Mouse (Mus musculus): ENCODE results near the gene Eif3l. TPM values are rescaled to one million over a fixed set of nuclear protein-coding genes. Genes with fewer than 3 reads are reported as not detected.

The Eif3l gene
- polyA plus RNA-seq, 1 experiment from 2014 or later, result 265 TPM

GRCm38 (mm10) chr15:79123751-79124150 is 48.8 kb downstream of the Eif3l start:
- no peak for ATAC-seq (ENCODE audit: low FRiP score, low TSS enrichment)

GRCm38 (mm10) chr15:79124331-79124875 is 49.4 kb downstream of the Eif3l start:
- WGBS, result 83% methylated on average over 10 of the region's 10 CpGs
- Histone ChIP-seq H3K9ac (ENCODE audit: low read depth, low read length) (no peak overlapping the region), H3K4me3 (ENCODE audit: low read length) (no peak overlapping the region), H3K36me3 (ENCODE audit: control insufficient read depth, insufficient read depth, low read length) (peaks cover 57% of the 10 kb centered on the region), H3K4me2 (replicated peaks; ENCODE audit: low read depth, low read length) (no peak overlapping the region), H3K4me1 (ENCODE audit: control insufficient read depth, insufficient read depth, low read length) (no peaks in the 10 kb centered on the region), H3K9me3 (ENCODE audit: control insufficient read depth, low read length) (no peaks in the 10 kb centered on the region; the same call in 1 of the 2 replicates), H3K27ac (ENCODE audit: low read depth, low read length) (no peak overlapping the region), H3K27me3 (ENCODE audit: control insufficient read depth, insufficient read depth, low read length) (no peaks in the 10 kb centered on the region)
- no peak for ATAC-seq (ENCODE audit: low FRiP score, low TSS enrichment)

More at GRCm38 (mm10) chr15:79123751-79124150, 48.8 kb downstream of the Eif3l start:
- no peak overlapping the region for H3K4me3 ChIP-seq (ENCODE audit: low read length)
- 92% methylated on average over 6 of the region's 6 CpGs for WGBS
- no peaks in the 10 kb centered on the region; the same call in 1 of the 2 replicates for H3K9me3 ChIP-seq (ENCODE audit: control insufficient read depth, low read length)
- H3K4me2 ChIP-seq (replicated peaks; ENCODE audit: low read depth, low read length), result no peak overlapping the region
- no peaks in the 10 kb centered on the region for H3K4me1 ChIP-seq (ENCODE audit: control insufficient read depth, insufficient read depth, low read length)
- peaks cover 63% of the 10 kb centered on the region for H3K36me3 ChIP-seq (ENCODE audit: control insufficient read depth, insufficient read depth, low read length)
- no peak overlapping the region for H3K27ac ChIP-seq (ENCODE audit: low read depth, low read length)
- H3K27me3 ChIP-seq (ENCODE audit: control insufficient read depth, insufficient read depth, low read length), result no peaks in the 10 kb centered on the region
- H3K9ac ChIP-seq (ENCODE audit: low read depth, low read length), result no peak overlapping the region

- Histone ChIP-seq H3K4me1 (ENCODE audit: control insufficient read depth, insufficient read depth, low read length) (no peaks in the 10 kb centered on the region), H3K4me3 (ENCODE audit: low read length) (no peak overlapping the region), H3K9ac (ENCODE audit: low read depth, low read length) (no peak overlapping the region), H3K4me2 (replicated peaks; ENCODE audit: low read depth, low read length) (no peak overlapping the region), H3K27ac (ENCODE audit: low read depth, low read length) (no peak overlapping the region), H3K27me3 (ENCODE audit: control insufficient read depth, insufficient read depth, low read length) (no peaks in the 10 kb centered on the region), H3K9me3 (ENCODE audit: control insufficient read depth, low read length) (no peaks in the 10 kb centered on the region; the same call in 1 of the 2 replicates), H3K36me3 (ENCODE audit: control insufficient read depth, insufficient read depth, low read length) (peaks cover 69% of the 10 kb centered on the region)
- ATAC-seq (ENCODE audit: low FRiP score, low TSS enrichment), result no peak
- 81% methylated on average over 13 of the region's 13 CpGs for WGBS
Measured at GRCm38 (mm10) chr15:79126217-79126932, 51.4 kb downstream of the Eif3l start.

- no peak for ATAC-seq (ENCODE audit: low FRiP score, low TSS enrichment)
- no peak overlapping the region for H3K4me2 ChIP-seq (replicated peaks; ENCODE audit: low read depth, low read length)
- no peaks in the 10 kb centered on the region for H3K4me1 ChIP-seq (ENCODE audit: control insufficient read depth, insufficient read depth, low read length)
- H3K27me3 ChIP-seq (ENCODE audit: control insufficient read depth, insufficient read depth, low read length), result no peaks in the 10 kb centered on the region
- H3K4me3 ChIP-seq (ENCODE audit: low read length), result no peak overlapping the region
- H3K9ac ChIP-seq (ENCODE audit: low read depth, low read length), result no peak overlapping the region
- H3K9me3 ChIP-seq (ENCODE audit: control insufficient read depth, low read length), result no peaks in the 10 kb centered on the region; the same call in 1 of the 2 replicates
- no peak overlapping the region for H3K27ac ChIP-seq (ENCODE audit: low read depth, low read length)
- H3K36me3 ChIP-seq (ENCODE audit: control insufficient read depth, insufficient read depth, low read length), result peaks cover 72% of the 10 kb centered on the region
- WGBS, result 93% methylated on average over 12 of the region's 12 CpGs
Measured at GRCm38 (mm10) chr15:79127101-79127500, 52.1 kb downstream of the Eif3l start.

GRCm38 (mm10) chr15:79128208-79128607 is 53.2 kb downstream of the Eif3l start:
- Histone ChIP-seq H3K4me3 (ENCODE audit: low read length) (no peak overlapping the region), H3K9ac (ENCODE audit: low read depth, low read length) (no peak overlapping the region), H3K27me3 (ENCODE audit: control insufficient read depth, insufficient read depth, low read length) (no peaks in the 10 kb centered on the region), H3K4me2 (replicated peaks; ENCODE audit: low read depth, low read length) (no peak overlapping the region), H3K4me1 (ENCODE audit: control insufficient read depth, insufficient read depth, low read length) (no peaks in the 10 kb centered on the region), H3K27ac (ENCODE audit: low read depth, low read length) (no peak overlapping the region), H3K9me3 (ENCODE audit: control insufficient read depth, low read length) (no peaks in the 10 kb centered on the region; the same call in 1 of the 2 replicates), H3K36me3 (ENCODE audit: control insufficient read depth, insufficient read depth, low read length) (peaks cover 71% of the 10 kb centered on the region)
- no peak for ATAC-seq (ENCODE audit: low FRiP score, low TSS enrichment)
- WGBS, result 96% methylated on average over 5 of the region's 5 CpGs

GRCm38 (mm10) chr15:79129311-79129710 is 54.3 kb downstream of the Eif3l start:
- Histone ChIP-seq H3K4me2 (replicated peaks; ENCODE audit: low read depth, low read length) (no peak overlapping the region), H3K9ac (ENCODE audit: low read depth, low read length) (no peak overlapping the region), H3K4me3 (ENCODE audit: low read length) (no peak overlapping the region), H3K27ac (ENCODE audit: low read depth, low read length) (no peak overlapping the region), H3K27me3 (ENCODE audit: control insufficient read depth, insufficient read depth, low read length) (no peaks in the 10 kb centered on the region), H3K4me1 (ENCODE audit: control insufficient read depth, insufficient read depth, low read length) (no peaks in the 10 kb centered on the region), H3K36me3 (ENCODE audit: control insufficient read depth, insufficient read depth, low read length) (peaks cover 70% of the 10 kb centered on the region), H3K9me3 (ENCODE audit: control insufficient read depth, low read length) (no peaks in the 10 kb centered on the region; the same call in 1 of the 2 replicates)
- 71% methylated on average over 7 of the region's 7 CpGs for WGBS
- no peak for ATAC-seq (ENCODE audit: low FRiP score, low TSS enrichment)

GRCm38 (mm10) chr15:79130782-79131181 is 55.8 kb downstream of the Eif3l start:
- no peak overlapping the region for H3K9ac ChIP-seq (ENCODE audit: low read depth, low read length)
- 77% methylated on average over 10 of the region's 10 CpGs for WGBS
- no peaks in the 10 kb centered on the region for H3K27me3 ChIP-seq (ENCODE audit: control insufficient read depth, insufficient read depth, low read length)
- H3K4me1 ChIP-seq (ENCODE audit: control insufficient read depth, insufficient read depth, low read length), result 0 out of 2 replicates have a peak, but pooled peaks cover 1% of the 10 kb centered on the region
- no peaks in the 10 kb centered on the region; the same call in 1 of the 2 replicates for H3K9me3 ChIP-seq (ENCODE audit: control insufficient read depth, low read length)
- peaks cover 56% of the 10 kb centered on the region for H3K36me3 ChIP-seq (ENCODE audit: control insufficient read depth, insufficient read depth, low read length)
- H3K27ac ChIP-seq (ENCODE audit: low read depth, low read length), result no peak overlapping the region
- H3K4me2 ChIP-seq (replicated peaks; ENCODE audit: low read depth, low read length), result no peak overlapping the region
- no peak overlapping the region for H3K4me3 ChIP-seq (ENCODE audit: low read length)
- ATAC-seq (ENCODE audit: low FRiP score, low TSS enrichment), result no peak

GRCm38 (mm10) chr15:79131442-79131841 is 56.5 kb downstream of the Eif3l start:
- 69% methylated on average over 7 of the region's 7 CpGs for WGBS
- Histone ChIP-seq H3K9ac (ENCODE audit: low read depth, low read length) (no peak overlapping the region), H3K4me3 (ENCODE audit: low read length) (no peak overlapping the region), H3K4me2 (replicated peaks; ENCODE audit: low read depth, low read length) (no peak overlapping the region), H3K4me1 (ENCODE audit: control insufficient read depth, insufficient read depth, low read length) (0 out of 2 replicates have a peak, but pooled peaks cover 2% of the 10 kb centered on the region), H3K27ac (ENCODE audit: low read depth, low read length) (no peak overlapping the region), H3K36me3 (ENCODE audit: control insufficient read depth, insufficient read depth, low read length) (peaks cover 50% of the 10 kb centered on the region), H3K9me3 (ENCODE audit: control insufficient read depth, low read length) (no peaks in the 10 kb centered on the region; the same call in 1 of the 2 replicates), H3K27me3 (ENCODE audit: control insufficient read depth, insufficient read depth, low read length) (no peaks in the 10 kb centered on the region)
- ATAC-seq (ENCODE audit: low FRiP score, low TSS enrichment), result no peak

- no peak overlapping the region for H3K4me2 ChIP-seq (replicated peaks; ENCODE audit: low read depth, low read length)
- WGBS, result 75% methylated on average over 6 of the region's 6 CpGs
- no peak overlapping the region for H3K4me3 ChIP-seq (ENCODE audit: low read length)
- no peaks in the 10 kb centered on the region; the same call in 1 of the 2 replicates for H3K9me3 ChIP-seq (ENCODE audit: control insufficient read depth, low read length)
- no peak for ATAC-seq (ENCODE audit: low FRiP score, low TSS enrichment)
- no peak overlapping the region for H3K9ac ChIP-seq (ENCODE audit: low read depth, low read length)
- H3K27me3 ChIP-seq (ENCODE audit: control insufficient read depth, insufficient read depth, low read length), result no peaks in the 10 kb centered on the region
- 0 out of 2 replicates have a peak, but pooled peaks cover 2% of the 10 kb centered on the region for H3K4me1 ChIP-seq (ENCODE audit: control insufficient read depth, insufficient read depth, low read length)
- no peak overlapping the region for H3K27ac ChIP-seq (ENCODE audit: low read depth, low read length)
- peaks cover 35% of the 10 kb centered on the region for H3K36me3 ChIP-seq (ENCODE audit: control insufficient read depth, insufficient read depth, low read length)
Measured at GRCm38 (mm10) chr15:79133191-79133661, 58.2 kb downstream of the Eif3l start.

All from kidney, embryonic 14.5 days (tissue).